Mouse (Mus musculus): Measurements from ENCODE around the gene Ift20. TPM values are rescaled to one million over a fixed set of nuclear protein-coding genes. Genes with fewer than 3 reads are reported as not detected.
"Not testable (repeated sequence)": the region's sequence is repeated elsewhere in the genome, so short reads cannot be mapped to it uniquely, and the experiment has no call there.

The Ift20 gene
- polyA plus RNA-seq, 1 experiment from 2014 or later = 75.9 TPM

DNA sequence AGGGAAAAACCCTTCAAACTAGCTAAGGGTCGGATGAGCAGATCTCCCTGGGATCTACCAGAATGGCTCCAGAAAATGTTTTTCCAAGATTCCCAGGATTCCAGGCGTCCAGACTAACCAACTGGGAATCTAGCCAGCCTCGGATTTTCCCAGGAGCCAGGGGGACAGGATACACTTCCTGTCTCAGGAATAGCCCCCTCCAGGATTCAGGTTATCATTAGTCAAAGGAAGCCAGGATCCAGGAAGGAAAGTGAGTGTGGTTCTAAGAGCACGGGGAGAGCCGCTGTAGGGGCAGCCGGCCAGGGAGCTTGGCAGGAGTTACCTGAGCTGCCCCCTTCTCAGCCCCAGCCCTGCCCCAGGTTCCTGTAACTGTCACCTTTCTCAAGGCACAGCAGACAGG, 5.1 kb upstream of the Ift20 start:
- Histone ChIP-seq H3K36me3 (replicated peaks) (peaks cover 77% of the 10 kb centered on the region), H3K4me1 (peaks cover 12% of the 10 kb centered on the region), H3K9me3 (no peaks in the 10 kb centered on the region), H3K4me3 (no peak overlapping the region), H3K27me3 (ENCODE audit: poor library complexity, severe bottlenecking) (no peaks in the 10 kb centered on the region), H3K27ac (no peak overlapping the region)
- DNase-seq (ENCODE audit: extremely low spot score, low spot score) = no peak
- WGBS = 85% methylated on average over 6 of the region's 6 CpGs

DNA sequence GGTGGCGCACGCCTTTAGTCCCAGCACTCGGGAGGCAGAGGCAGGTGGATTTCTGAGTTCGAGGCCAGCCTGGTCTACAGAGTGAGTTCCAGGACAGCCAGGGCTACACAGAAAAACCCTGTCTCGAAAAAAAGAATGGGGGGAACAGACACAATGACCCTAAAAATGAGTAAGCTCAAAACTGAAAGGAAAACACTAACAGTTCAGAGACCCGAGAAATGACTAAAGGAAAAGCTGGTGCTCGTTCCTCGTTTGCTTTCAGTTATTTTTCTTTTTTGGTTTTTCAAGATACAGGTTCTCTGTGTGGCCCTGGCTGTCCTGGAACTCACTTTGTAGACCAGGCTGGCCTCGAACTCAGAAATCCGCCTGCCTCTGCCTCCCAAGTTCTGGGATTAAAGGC, 4.6 kb upstream of the Ift20 start:
- H3K4me1 ChIP-seq = peaks cover 12% of the 10 kb centered on the region
- not testable (repeated sequence) for DNase-seq (ENCODE audit: extremely low spot score, low spot score); H3K4me3 ChIP-seq; H3K27ac ChIP-seq; H3K27me3 ChIP-seq (ENCODE audit: poor library complexity, severe bottlenecking); H3K9me3 ChIP-seq
- 92% methylated on average over 10 of the region's 10 CpGs for WGBS
- H3K36me3 ChIP-seq (replicated peaks) = peaks cover 72% of the 10 kb centered on the region

DNA sequence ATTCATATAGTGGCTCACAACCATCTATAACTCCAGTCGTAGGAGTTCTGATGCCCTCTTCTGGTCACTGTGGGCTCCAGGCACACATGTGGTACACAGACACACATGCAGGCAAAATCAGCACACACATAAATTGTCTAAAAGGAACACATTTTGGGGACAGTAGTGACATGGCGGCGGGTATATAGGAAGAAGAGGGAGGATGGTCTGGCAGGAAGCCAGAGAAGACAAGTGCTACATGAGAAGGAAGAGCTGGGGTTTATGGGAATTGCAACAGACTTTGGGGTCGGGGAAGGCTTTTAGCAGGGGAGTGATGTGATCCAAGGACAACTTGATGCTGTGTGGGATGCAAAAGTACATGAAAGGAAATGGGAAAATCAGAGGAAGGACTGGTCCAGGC, 1.6 kb upstream of the Ift20 start:
- Histone ChIP-seq H3K4me1 (peaks cover 27% of the 10 kb centered on the region), H3K4me3 (peak overlapping the region; percentile 89), H3K27ac (no peak overlapping the region), H3K36me3 (replicated peaks) (peaks cover 54% of the 10 kb centered on the region), H3K9me3 (no peaks in the 10 kb centered on the region), H3K27me3 (ENCODE audit: poor library complexity, severe bottlenecking) (no peaks in the 10 kb centered on the region)
- 96% methylated on average over 4 of the region's 4 CpGs for WGBS
- DNase-seq (ENCODE audit: extremely low spot score, low spot score) = no peak

DNA sequence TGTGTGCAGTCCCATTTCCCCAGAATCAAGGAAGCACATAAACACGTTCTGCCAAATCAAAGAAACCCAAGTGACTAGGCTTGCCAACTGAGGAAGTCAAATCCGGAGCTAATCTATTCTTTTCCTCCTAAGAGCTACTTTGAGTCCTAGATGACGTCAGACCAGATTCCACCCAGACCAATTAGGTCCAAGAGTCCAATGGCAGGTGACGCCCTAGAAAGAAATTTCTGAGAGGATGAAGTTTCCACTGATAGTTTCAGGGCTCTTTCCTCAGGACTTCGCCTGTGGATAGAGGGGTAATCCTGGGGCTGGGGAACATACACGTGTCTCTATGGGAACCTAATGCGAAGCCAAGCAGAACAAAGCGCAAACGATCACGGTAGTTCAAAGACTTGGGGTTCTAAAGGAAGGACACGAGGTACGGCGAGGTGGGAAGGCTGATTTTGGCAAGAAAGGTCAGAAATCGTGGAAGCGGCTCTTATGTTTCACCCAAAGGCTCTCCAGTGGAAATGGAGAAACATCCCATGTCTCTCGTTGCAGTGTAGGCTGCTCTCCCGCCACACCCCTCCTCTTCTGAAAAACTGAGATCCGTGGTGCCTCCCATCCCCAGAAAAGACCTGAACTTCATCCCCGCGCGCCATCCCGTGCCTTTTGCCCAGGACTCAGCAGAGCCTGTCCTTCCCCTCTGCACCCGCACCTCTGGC, 633 bp upstream of the Ift20 start:
- DNase-seq (ENCODE audit: extremely low spot score, low spot score) = peak; percentile 37
- H3K36me3 ChIP-seq (replicated peaks) = peaks cover 54% of the 10 kb centered on the region
- peak overlapping the region; percentile 89 for H3K4me3 ChIP-seq
- H3K27me3 ChIP-seq (ENCODE audit: poor library complexity, severe bottlenecking) = no peaks in the 10 kb centered on the region
- WGBS = under 1% methylated on average over 23 of the region's 23 CpGs
- H3K27ac ChIP-seq = peak overlapping the region; percentile 93
- no peaks in the 10 kb centered on the region for H3K9me3 ChIP-seq
- H3K4me1 ChIP-seq = peaks cover 27% of the 10 kb centered on the region

DNA sequence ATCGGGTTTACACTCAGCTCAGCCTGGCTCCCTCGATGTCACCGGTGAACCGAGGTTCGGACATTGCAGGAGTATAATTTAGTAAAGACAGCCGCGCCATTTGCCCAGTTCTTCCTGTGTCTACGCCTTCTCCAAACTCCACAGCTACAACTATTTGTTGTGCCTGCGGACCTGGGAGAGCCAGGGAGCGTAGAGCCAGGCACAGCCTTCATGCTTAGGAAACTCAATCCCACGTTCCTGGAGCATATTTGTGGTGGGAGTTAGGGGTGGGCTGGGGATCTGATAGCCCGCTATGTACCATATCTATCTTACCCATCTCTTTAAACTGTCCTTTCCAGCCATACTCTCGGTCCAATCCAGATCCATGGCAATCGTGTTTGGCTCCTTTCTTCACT, 526 bp downstream of the Ift20 start:
- DNase-seq (ENCODE audit: extremely low spot score, low spot score) = no peak
- Histone ChIP-seq H3K27ac (peak overlapping the region; percentile 93), H3K4me1 (peaks cover 27% of the 10 kb centered on the region), H3K9me3 (no peaks in the 10 kb centered on the region), H3K27me3 (ENCODE audit: poor library complexity, severe bottlenecking) (no peaks in the 10 kb centered on the region), H3K36me3 (replicated peaks) (peaks cover 53% of the 10 kb centered on the region), H3K4me3 (peak overlapping the region; percentile 89)
- WGBS = 5% methylated on average over 14 of the region's 14 CpGs

DNA sequence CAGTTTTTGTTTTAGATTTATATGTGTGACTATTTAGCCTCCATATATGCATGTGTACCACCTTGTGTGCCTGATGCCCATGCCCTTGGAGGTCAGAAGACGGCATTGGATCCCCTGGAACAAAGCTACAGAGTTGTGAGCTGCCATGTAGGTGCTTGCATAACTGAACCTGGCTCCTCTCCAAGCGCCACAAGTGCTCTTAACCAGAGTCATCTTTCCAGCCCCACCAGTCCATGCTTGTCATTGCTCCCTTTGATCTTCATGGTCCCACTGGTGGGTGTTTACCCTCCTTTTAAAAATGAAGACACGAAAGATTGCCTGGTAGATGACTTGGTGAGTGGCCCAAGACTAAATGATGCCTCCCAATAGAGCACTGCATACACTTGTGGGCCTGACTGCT, 4.2 kb downstream of the Ift20 start:
- Histone ChIP-seq H3K4me1 (peaks cover 20% of the 10 kb centered on the region), H3K9me3 (no peaks in the 10 kb centered on the region), H3K27me3 (ENCODE audit: poor library complexity, severe bottlenecking) (no peaks in the 10 kb centered on the region), H3K36me3 (replicated peaks) (peaks cover 70% of the 10 kb centered on the region), H3K27ac (no peak overlapping the region), H3K4me3 (no peak overlapping the region)
- DNase-seq (ENCODE audit: extremely low spot score, low spot score) = no peak
- 87% methylated on average over 3 of the region's 3 CpGs for WGBS

DNA sequence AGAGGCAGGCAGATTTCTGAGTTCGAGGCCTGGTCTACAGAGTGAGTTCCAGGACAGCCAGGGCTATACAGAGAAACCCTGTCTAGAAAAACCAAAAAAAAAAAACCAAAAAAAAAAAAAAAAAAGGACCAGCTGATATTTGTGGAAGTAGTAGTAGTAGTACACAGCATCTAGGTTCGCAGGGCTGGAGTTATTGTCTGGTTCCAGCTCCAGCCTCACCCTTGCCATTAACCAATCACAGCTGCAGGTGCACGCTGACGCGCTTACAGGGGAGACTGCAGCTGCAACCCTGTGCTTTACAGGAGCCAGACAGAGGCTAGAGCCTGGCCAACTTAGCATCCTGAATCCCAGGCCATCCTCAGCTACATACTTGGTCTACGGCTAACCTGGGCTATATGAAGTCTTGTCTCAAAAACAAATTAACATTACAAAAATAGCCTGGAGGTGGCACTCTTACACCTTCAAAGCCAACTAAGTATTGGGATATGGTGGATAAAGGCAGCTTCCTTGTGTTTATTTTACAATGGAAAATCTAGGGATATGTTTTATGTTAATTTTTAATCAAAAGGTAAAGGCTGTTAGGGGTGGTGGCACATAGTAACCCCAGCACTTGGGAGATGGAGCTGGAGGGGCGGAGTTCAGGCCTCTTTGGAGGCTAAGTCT, 8.4 kb downstream of the Ift20 start:
- Histone ChIP-seq H3K27me3 (ENCODE audit: poor library complexity, severe bottlenecking) (no peaks in the 10 kb centered on the region), H3K4me3 (no peak overlapping the region), H3K27ac (no peak overlapping the region), H3K4me1 (peaks cover 28% of the 10 kb centered on the region), H3K36me3 (replicated peaks) (peaks cover 72% of the 10 kb centered on the region), H3K9me3 (no peaks in the 10 kb centered on the region)
- 94% methylated on average over 7 of the region's 7 CpGs for WGBS
- DNase-seq (ENCODE audit: extremely low spot score, low spot score) = no peak

DNA sequence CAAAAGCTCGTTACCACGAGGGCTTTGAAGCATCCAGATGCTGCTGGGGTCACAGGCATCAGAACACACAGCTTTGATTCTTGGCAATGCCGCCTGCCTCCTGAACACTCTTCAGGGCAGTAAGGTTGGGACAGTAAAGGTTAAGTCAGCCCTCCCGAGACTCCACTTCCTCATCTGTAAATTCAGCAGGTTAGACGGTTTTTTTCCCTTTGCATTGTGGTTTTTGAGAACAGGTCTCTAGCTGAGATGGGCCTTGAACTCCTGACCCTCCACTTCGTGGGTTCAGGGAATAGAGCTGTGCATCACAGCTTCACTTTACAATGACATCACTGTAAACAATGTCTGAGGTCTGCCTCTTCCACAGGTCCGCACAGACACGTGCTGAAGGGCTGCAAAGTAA, 9.0 kb downstream of the Ift20 start:
- Histone ChIP-seq H3K27ac (no peak overlapping the region), H3K4me1 (peaks cover 32% of the 10 kb centered on the region), H3K27me3 (ENCODE audit: poor library complexity, severe bottlenecking) (no peaks in the 10 kb centered on the region), H3K36me3 (replicated peaks) (peaks cover 66% of the 10 kb centered on the region), H3K4me3 (no peak overlapping the region), H3K9me3 (no peaks in the 10 kb centered on the region)
- 80% methylated on average over 8 of the region's 8 CpGs for WGBS
- no peak for DNase-seq (ENCODE audit: extremely low spot score, low spot score)

DNA sequence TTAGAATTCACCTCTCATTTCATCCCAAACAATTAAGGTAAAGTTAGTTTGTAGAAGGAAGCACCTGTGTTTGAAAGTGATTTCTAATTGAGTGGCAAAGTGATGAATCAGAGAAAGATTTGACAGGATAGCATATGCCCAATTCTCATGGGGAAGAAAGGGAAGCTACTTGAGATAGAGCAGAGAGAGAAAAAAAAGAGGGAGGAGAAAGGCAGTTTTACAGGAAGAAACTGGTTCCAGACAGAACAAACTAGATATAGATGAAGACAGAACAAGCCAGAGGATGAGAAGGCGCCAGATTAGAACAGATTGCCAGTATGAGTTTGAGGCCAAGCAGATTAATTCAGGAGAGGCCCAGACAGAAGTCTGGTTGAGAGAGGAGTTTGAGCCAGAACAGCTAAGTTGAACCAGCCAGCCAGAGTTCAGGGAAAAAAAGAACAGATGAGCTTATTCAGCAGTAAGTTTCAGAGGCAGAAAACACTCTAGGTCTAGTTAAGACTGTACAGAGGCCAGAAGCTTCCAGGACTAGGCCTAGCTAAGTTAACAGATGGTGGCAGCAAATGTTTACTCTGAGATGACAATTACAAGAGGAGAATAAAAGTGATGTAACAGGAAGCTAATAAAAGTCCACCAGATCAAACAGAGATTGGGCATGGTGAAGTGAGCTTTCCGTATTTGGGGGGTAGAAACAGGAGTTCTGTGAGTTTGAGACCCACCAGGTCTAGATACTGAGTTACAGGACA, 11.7 kb downstream of the Ift20 start:
- 86% methylated on average over 2 of the region's 2 CpGs for WGBS
- DNase-seq (ENCODE audit: extremely low spot score, low spot score) = no peak
- Histone ChIP-seq H3K4me3 (peak overlapping the region; percentile 76; the same call in 1 of the 2 replicates), H3K36me3 (replicated peaks) (peaks cover 40% of the 10 kb centered on the region), H3K27ac (no peak overlapping the region), H3K4me1 (peaks cover 40% of the 10 kb centered on the region), H3K9me3 (no peaks in the 10 kb centered on the region), H3K27me3 (ENCODE audit: poor library complexity, severe bottlenecking) (no peaks in the 10 kb centered on the region)

DNA sequence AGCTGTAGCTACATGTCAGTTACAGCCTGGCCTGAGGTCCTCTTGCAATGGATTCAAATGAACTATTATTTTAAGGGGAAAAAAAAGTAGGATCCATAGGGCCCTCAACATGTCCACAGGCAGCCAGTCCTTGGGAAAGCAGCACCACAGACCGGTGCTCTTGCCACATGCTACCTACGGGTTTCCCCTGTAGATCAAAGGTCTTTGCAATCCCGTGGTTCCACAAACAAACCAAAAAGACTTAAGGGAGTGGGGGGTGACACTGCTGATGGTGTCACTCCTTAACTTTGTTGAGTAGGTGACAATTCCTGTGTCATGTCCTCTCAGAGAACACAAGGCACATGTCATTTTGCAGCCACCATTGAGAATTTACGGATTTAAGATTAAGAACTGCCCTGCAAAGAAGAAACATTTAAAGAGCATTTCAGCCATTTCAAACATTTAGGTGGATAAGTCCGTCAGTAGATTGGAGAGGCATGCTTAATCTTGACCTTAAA, 13.4 kb downstream of the Ift20 start:
- H3K4me3 ChIP-seq = peak overlapping the region; percentile 76
- H3K27ac ChIP-seq = peak overlapping the region; percentile 92
- H3K27me3 ChIP-seq (ENCODE audit: poor library complexity, severe bottlenecking) = no peaks in the 10 kb centered on the region
- 21% methylated on average over 5 of the region's 5 CpGs for WGBS
- H3K4me1 ChIP-seq = peaks cover 40% of the 10 kb centered on the region
- H3K9me3 ChIP-seq = peaks cover 5% of the 10 kb centered on the region; the same call in 1 of the 2 replicates
- H3K36me3 ChIP-seq (replicated peaks) = peaks cover 23% of the 10 kb centered on the region
- no peak for DNase-seq (ENCODE audit: extremely low spot score, low spot score)

DNA sequence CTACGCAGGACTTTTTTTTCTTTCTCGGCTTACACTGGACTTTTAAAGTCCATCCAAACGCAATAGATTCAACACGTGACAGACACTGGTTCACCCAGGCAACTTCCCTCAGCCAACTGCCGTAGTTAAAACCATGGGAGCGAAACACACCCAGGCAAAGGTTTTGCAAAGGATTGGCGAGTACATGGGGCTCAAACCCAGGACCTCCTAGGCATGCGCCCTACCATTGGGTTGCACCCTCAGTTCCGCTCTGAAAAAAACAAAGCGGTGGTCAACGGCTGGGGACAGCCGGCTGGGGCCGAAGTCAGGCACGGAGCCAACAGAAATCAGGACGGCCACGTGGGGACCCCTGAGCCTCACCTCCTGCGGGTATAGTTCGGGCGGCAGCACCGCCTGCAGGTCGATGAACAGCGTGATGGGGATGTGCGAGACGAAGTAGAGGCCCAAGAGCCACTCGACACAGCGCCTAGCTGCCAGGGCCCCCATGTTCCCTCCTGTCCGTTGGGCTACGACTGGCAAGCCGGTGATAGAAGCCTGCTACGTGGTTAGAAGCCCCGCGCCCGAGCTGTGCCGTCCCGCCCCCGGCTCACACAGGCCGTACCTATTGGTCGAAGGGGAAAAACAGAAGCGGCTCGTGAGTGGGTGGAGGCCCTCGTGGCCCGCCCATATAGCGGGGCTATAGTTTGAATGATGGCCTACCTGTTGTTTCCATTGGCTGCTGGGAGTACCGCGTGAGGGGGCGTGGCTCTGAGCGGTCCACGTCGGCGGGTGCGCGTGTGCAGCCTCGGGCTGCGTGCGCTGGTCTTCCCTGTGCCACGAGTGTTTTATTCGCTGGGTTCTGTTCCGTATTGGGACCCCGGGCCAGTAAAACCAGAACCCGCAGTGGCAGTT, 14.3 kb downstream of the Ift20 start, which contains the start of gene Tmem97:
Gene Tmem97, minus strand, starts transcription at position 610 of the 891 bp plus-strand sequence.
- H3K4me3 ChIP-seq = peak within 1 kb of the TSS; percentile 76
- WGBS = under 1% methylated on average over 60 of the region's 60 CpGs
- peak within 1 kb of the TSS; percentile 92 for H3K27ac ChIP-seq
- H3K27me3 ChIP-seq (ENCODE audit: poor library complexity, severe bottlenecking) = no peaks in the 10 kb centered on the region
- DNase-seq (ENCODE audit: extremely low spot score, low spot score) = peak; percentile 97
- peaks cover 5% of the 10 kb centered on the region; the same call in 1 of the 2 replicates for H3K9me3 ChIP-seq
- H3K36me3 ChIP-seq (replicated peaks) = peaks cover 14% of the 10 kb centered on the region
- peaks cover 35% of the 10 kb centered on the region for H3K4me1 ChIP-seq

DNA sequence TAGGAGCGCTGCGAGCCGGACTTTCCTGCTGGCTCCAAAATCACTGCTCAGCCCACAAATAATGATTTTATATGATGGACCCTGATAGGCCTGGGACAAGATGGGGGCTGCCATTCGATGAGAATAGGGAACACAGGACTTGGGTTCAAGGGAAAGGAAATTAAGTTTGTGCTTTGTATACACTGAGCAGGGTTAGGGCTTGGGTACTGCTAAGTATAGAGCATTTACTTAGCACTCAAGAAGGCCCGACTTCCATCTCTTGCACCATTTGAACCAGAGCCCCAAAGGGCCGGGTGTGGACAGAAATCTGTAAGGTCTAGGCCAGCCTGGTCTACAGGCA, 14.9 kb downstream of the Ift20 start:
- Histone ChIP-seq H3K9me3 (peaks cover 5% of the 10 kb centered on the region; the same call in 1 of the 2 replicates), H3K36me3 (replicated peaks) (peaks cover 10% of the 10 kb centered on the region), H3K27me3 (ENCODE audit: poor library complexity, severe bottlenecking) (no peaks in the 10 kb centered on the region), H3K4me3 (peak overlapping the region; percentile 76), H3K27ac (peak overlapping the region; percentile 92), H3K4me1 (peaks cover 33% of the 10 kb centered on the region)
- WGBS = 33% methylated on average over 6 of the region's 6 CpGs
- DNase-seq (ENCODE audit: extremely low spot score, low spot score) = no peak
